Mouse (Mus musculus) cerebellum, adult 2 months (tissue): Measurements from ENCODE around the gene Etv5. TPM values are rescaled to one million over a fixed set of nuclear protein-coding genes. Genes with fewer than 3 reads are reported as not detected.

Source experiments
- DNase-seq, 2 experiments: peaks; one replicate each; pipeline ENCODE4 v3.0.0; 2021
- H3K27ac ChIP-seq: fragments of 200-500 bp; 2 replicates; pipeline ENCODE4 v1.5.1; 2012; ENCODE audit warnings: low read length, control low read depth, inconsistent platforms; ENCODE audit not compliant: insufficient read depth
- H3K27me3 ChIP-seq: fragments of 200-500 bp; 2 replicates; pipeline ENCODE4 v1.6.1; 2012; ENCODE audit warnings: inconsistent platforms, mild to moderate bottlenecking, low read length, moderate library complexity; ENCODE audit not compliant: control insufficient read depth, insufficient read depth
- H3K4me1 ChIP-seq: fragments of 200-500 bp; 2 replicates; pipeline ENCODE4 v1.6.1; 2011; ENCODE audit warnings: low read length; ENCODE audit not compliant: control insufficient read depth, insufficient read depth
- H3K4me3 ChIP-seq: fragments of 200-500 bp; replicated peaks from 2 replicates; pipeline ENCODE3; 2011; ENCODE audit warnings: mild to moderate bottlenecking, low read depth, low read length, control low read depth; ENCODE audit not compliant: insufficient read depth
- CTCF ChIP-seq: fragments of 200-500 bp; IDR thresholded peaks from 2 replicates; pipeline ENCODE4 v1.5.1; 2011; ENCODE audit warnings: low read depth, mild to moderate bottlenecking, control low read depth, low read length, moderate library complexity, borderline replicate concordance; ENCODE audit not compliant: insufficient read depth
- POLR2A ChIP-seq: fragments of 200-500 bp; IDR thresholded peaks from 2 replicates; pipeline ENCODE4 v1.6.1; 2011; ENCODE audit warnings: low read length, control low read depth, borderline replicate concordance; ENCODE audit not compliant: insufficient read depth
- WGBS: fragments of 180-500 bp; shearing (Covaris S2); methylation state at CpG from one replicate; pipeline ENCODE4 v1.1.7; 2018; 5-methylcytosine and 5-hydroxymethylcytosine counted together
- polyA plus RNA-seq: library from polyadenylated mRNA; depleted of rRNA; stranded (reverse); fragments of >200 nt; gene quantifications from 2 replicates; pipeline ENCODE4 v1.2.3, GENCODE M21; 2012

The Etv5 gene
- polyA plus RNA-seq, 1 experiment, result 35.6 TPM

DNA sequence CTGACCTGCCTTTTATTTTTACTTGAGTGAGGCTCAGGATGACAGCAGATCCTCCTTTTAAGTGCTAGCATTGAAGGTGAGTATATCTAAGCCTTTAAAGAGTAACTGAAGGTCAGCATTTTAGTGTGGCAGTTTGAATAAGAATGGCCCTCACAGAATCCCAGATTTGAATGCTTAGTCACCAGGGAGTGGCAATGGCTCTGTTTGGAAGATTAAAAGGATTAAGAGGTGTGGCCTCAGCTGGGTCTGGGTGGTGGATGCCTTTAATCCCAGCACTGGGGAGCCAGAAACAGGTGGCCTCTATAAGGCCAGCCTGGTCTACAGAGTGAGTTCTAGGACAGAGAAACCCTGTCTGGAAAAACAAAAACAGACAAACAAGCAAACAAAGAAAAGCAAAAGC, 36.9 kb downstream of the Etv5 start:
- no peak for DNase-seq
- Histone ChIP-seq H3K4me1 (peaks cover 17% of the 10 kb centered on the region), H3K4me3 (no peak overlapping the region), H3K27me3 (no peaks in the 10 kb centered on the region), H3K27ac (no peak overlapping the region)
- TF ChIP-seq CTCF, result no peak
- no peak for TF ChIP-seq POLR2A

DNA sequence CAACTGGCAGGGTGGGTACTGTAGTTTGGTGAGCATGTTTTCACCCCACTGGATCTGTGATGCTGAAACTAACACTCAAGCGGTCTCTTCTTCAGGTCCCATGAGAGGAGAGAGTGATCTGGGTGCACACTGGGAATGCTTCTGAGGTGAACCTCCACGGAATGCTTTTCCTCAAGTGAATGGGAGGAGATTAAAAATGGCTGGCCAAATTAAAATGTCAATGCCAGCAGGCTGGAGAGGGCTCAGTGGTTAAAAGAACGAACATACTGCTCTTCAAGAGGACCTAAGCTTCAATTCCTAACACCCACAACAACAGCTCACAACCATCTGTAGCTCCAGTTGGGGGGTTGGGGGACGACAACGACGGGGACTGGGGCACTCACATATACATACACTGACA, 39.3 kb downstream of the Etv5 start:
- Histone ChIP-seq H3K27ac (no peak overlapping the region), H3K4me3 (no peak overlapping the region), H3K27me3 (no peaks in the 10 kb centered on the region), H3K4me1 (peaks cover 5% of the 10 kb centered on the region)
- no peak for DNase-seq
- TF ChIP-seq CTCF, result no peak
- TF ChIP-seq POLR2A, result no peak
- 74% methylated on average over 6 of the region's 6 CpGs for WGBS

DNA sequence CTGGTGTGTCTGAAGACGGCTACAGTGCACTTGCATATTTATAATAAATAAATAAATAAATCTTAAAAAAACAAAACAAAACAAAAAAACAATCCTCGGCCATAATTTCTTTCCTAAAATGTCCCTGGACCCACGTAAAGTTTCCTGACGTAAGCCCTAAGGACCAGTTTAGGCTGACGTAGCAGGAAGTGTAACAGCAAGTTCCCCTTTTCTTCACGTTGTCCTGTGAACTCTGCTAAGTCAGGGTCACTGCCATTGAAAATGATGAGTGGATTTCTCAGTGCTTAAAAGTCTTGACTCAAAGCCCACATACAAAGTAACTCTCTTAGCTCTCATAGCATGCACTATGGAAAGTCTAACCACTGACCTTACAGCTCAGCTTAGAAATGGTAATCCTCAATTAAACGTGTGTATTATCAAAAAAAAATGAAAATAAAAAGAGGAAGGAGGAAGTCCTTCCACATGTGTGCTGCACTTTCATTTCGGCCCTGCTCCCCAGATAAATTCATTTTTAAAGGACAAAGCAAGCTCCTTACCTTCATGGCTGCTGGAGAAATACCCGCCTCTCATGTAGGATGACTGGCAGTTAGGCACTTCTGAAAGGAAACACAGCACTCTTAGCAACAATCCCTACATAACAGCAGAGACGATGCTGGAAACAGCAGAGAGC, 40.6 kb downstream of the Etv5 start:
- 92% methylated on average over 10 of the region's 10 CpGs for WGBS
- Histone ChIP-seq H3K4me1 (no peaks in the 10 kb centered on the region), H3K27me3 (no peaks in the 10 kb centered on the region), H3K4me3 (no peak overlapping the region), H3K27ac (no peak overlapping the region)
- no peak for DNase-seq
- no peak for TF ChIP-seq CTCF
- TF ChIP-seq POLR2A, result no peak

DNA sequence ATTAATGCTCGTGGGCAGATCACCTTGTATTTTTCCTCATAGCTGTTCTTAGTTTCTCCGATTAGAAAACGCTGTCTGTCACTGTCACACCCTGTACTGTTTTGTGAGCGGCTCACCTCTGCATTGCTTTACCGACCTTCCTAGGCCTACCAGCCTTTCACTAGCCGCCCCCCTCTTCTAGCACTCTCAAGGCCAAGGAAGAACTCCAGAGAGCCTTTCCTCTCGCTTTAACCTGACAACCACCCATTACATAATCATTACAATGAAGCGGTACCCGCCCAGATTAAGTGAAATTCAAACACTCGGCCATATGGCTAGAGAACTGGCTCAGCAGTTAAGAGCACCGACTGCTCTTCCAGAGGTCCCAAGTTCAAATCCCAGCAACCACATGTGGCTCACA, 41.2 kb downstream of the Etv5 start:
- no peaks in the 10 kb centered on the region for H3K4me1 ChIP-seq
- H3K27me3 ChIP-seq, result no peaks in the 10 kb centered on the region
- H3K4me3 ChIP-seq, result no peak overlapping the region
- WGBS, result 86% methylated on average over 11 of the region's 11 CpGs
- H3K27ac ChIP-seq, result no peak overlapping the region
- TF ChIP-seq POLR2A (no peak), CTCF (no peak)
- DNase-seq, result no peak

- no peaks in the 10 kb centered on the region for H3K27me3 ChIP-seq
- H3K4me3 ChIP-seq, result no peak overlapping the region
- H3K4me1 ChIP-seq, result no peaks in the 10 kb centered on the region
- TF ChIP-seq CTCF (no peak), POLR2A (no peak)
- WGBS, result 74% methylated on average over 8 of the region's 8 CpGs
- H3K27ac ChIP-seq, result no peak overlapping the region
- no peak for DNase-seq
Observed at GRCm38 (mm10) chr16:22396420-22396819, 43.1 kb downstream of the Etv5 start.

DNA sequence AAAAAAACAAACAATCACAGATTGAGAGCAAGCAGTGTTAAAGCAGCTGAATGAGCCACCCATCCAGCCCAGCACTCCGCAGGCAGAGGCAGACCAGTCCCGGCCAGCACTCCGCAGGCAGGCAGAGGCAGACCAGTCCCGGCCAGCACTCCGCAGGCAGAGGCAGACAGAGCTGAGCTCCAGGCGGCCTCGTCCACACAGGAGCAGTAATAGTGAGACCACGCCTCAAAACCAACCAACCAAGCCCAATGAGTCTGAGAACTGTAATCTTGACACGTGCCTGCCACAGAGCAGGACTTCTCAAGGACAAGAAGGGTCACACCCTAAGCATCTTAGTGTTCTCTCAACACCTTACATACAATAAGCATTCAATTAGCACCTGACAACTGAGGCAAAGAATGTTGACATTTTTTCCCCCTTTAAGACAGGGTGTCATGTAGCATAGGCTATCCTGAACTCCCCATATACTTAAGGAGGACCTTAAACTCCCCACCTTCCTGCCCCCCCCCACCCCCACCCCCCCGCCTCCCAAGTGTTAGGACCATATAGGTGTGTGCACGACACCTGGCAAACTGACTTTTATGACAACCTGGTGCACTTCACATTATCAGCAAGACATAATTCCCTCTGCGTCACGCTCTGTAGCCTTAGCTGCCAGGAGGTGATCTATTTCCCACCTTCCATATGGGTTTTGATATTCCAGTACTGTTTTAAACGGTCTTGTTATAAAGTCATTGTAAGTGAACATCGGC, 44.2 kb downstream of the Etv5 start:
- 73% methylated on average over 15 of the region's 15 CpGs for WGBS
- DNase-seq, result no peak
- no peak for TF ChIP-seq POLR2A
- TF ChIP-seq CTCF, result no peak
- Histone ChIP-seq H3K27ac (no peak overlapping the region), H3K4me1 (no peaks in the 10 kb centered on the region), H3K27me3 (no peaks in the 10 kb centered on the region), H3K4me3 (no peak overlapping the region)

DNA sequence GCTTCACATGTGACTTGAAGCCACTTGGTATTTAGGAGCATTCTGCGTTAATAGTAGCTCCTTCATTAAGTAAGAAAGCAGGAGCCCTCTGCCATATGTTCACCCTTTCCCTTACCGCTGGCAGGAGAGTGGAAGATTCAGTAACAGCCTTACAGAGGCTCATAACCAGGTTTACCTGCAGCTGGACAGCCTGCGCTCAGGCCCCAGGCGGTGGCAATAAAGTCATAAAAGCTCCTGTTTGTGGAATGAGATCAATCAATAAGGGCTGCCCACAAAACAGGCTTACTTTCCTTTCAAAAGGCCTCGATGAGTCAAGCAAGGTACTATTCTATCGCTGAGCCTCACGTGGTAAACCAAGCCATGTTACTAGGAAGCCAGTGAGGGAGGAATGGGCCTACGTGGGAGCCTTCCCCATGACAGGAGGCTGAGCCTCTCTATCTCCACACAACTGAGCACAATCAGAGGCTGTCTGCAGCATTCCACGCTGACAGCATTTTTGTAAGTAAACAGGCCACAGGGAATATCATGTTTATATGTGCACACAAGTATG, 49.1 kb downstream of the Etv5 start:
- Histone ChIP-seq H3K27me3 (no peaks in the 10 kb centered on the region), H3K4me3 (no peak overlapping the region), H3K4me1 (no peaks in the 10 kb centered on the region), H3K27ac (no peak overlapping the region)
- TF ChIP-seq POLR2A, result no peak
- no peak for TF ChIP-seq CTCF
- no peak for DNase-seq
- 90% methylated on average over 9 of the region's 9 CpGs for WGBS

GRCm38 (mm10) chr16:22389146-22389911, 50.2 kb downstream of the Etv5 start:
- no peak overlapping the region for H3K27ac ChIP-seq
- no peak overlapping the region for H3K4me3 ChIP-seq
- no peak for DNase-seq
- no peaks in the 10 kb centered on the region for H3K27me3 ChIP-seq
- no peaks in the 10 kb centered on the region for H3K4me1 ChIP-seq
- TF ChIP-seq POLR2A (no peak), CTCF (no peak)
- 54% methylated on average over 13 of the region's 13 CpGs for WGBS
